Mouse (Mus musculus): ENCODE results near the gene Wnt9b.

Wnt9b gene

GRCm38 (mm10) chr11:103731594-103731993 lies 18.0 kb downstream of the Wnt9b start:
- DNase-seq (ENCODE audit: inconsistent ontology term): no peak

GRCm38 (mm10) chr11:103729282-103729985 lies 20.2 kb downstream of the Wnt9b start:
- DNase-seq (ENCODE audit: inconsistent ontology term): no peak

GRCm38 (mm10) chr11:103724331-103724771 lies 25.3 kb downstream of the Wnt9b start:
- DNase-seq (ENCODE audit: inconsistent ontology term): no peak

GRCm38 (mm10) chr11:103722040-103722481 lies 27.6 kb downstream of the Wnt9b start:
- peak; percentile 36 for DNase-seq (ENCODE audit: inconsistent ontology term)

GRCm38 (mm10) chr11:103721468-103722039 lies 28.1 kb downstream of the Wnt9b start:
- peak; percentile 51 for DNase-seq (ENCODE audit: inconsistent ontology term)

- DNase-seq (ENCODE audit: inconsistent ontology term): no peak
Observed at GRCm38 (mm10) chr11:103719436-103719835, 30.2 kb downstream of the Wnt9b start.

- DNase-seq (ENCODE audit: inconsistent ontology term): peak; percentile 79
Observed at GRCm38 (mm10) chr11:103716971-103717370, 32.6 kb downstream of the Wnt9b start.

- DNase-seq (ENCODE audit: inconsistent ontology term): no peak
Observed at GRCm38 (mm10) chr11:103714074-103714473, 35.5 kb downstream of the Wnt9b start.

GRCm38 (mm10) chr11:103711851-103712587 lies 37.6 kb downstream of the Wnt9b start:
- DNase-seq (ENCODE audit: inconsistent ontology term): no peak

GRCm38 (mm10) chr11:103709982-103710381 lies 39.6 kb downstream of the Wnt9b start:
- DNase-seq (ENCODE audit: inconsistent ontology term): no peak

GRCm38 (mm10) chr11:103707005-103707404 lies 42.6 kb downstream of the Wnt9b start:
- no peak for DNase-seq (ENCODE audit: inconsistent ontology term)

- DNase-seq (ENCODE audit: inconsistent ontology term): no peak
Observed at GRCm38 (mm10) chr11:103698226-103698625, 51.4 kb downstream of the Wnt9b start.

- DNase-seq (ENCODE audit: inconsistent ontology term): peak; percentile 96
Observed at GRCm38 (mm10) chr11:103697565-103698176, 52.0 kb downstream of the Wnt9b start, which contains the start of gene Gosr2. Gosr2 (minus strand) TSS chr11:103697898.

- no peak for DNase-seq (ENCODE audit: inconsistent ontology term)
Observed at GRCm38 (mm10) chr11:103696851-103697564, 52.6 kb downstream of the Wnt9b start.

GRCm38 (mm10) chr11:103693241-103693640 lies 56.4 kb downstream of the Wnt9b start:
- no peak for DNase-seq (ENCODE audit: inconsistent ontology term)

GRCm38 (mm10) chr11:103691036-103691435 lies 58.6 kb downstream of the Wnt9b start:
- DNase-seq (ENCODE audit: inconsistent ontology term): no peak

GRCm38 (mm10) chr11:103688980-103689378 lies 60.6 kb downstream of the Wnt9b start:
- DNase-seq (ENCODE audit: inconsistent ontology term): peak; percentile 91

- DNase-seq (ENCODE audit: inconsistent ontology term): no peak
Observed at GRCm38 (mm10) chr11:103688271-103688979, 61.2 kb downstream of the Wnt9b start.

- DNase-seq (ENCODE audit: inconsistent ontology term): no peak
Observed at GRCm38 (mm10) chr11:103686706-103687105, 62.9 kb downstream of the Wnt9b start.

- DNase-seq (ENCODE audit: inconsistent ontology term): peak; percentile 90
Observed at GRCm38 (mm10) chr11:103685261-103685736, 64.3 kb downstream of the Wnt9b start.
